Mouse (Mus musculus): Measurements from ENCODE around the gene Prss50. TPM values are rescaled to one million over a fixed set of nuclear protein-coding genes. Genes with fewer than 3 reads are reported as not detected.

Gene Prss50
- polyA plus RNA-seq, 2 experiments, result 7.9 to 14.9 TPM

DNA sequence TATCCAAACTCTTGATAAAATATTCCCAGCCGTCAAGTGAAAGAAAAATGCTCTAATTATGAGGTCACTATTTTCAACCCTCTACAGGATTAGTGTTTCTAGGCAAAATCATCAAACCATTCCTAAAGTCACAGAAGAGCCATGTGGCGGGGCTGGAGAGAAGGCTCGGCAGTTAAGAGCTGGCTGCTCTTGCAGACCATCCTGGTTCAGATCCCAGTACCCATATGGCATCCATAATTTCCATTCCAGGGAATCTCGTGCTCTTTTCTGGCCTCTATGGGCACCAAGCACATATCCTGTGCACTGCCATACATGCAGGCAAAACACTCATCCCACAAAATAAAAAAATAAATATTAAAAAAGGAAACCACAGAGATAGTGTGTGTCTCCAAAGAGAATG is 32.3 kb upstream of the Prss50 start:
- Histone ChIP-seq H3K36me3 (replicated peaks; ENCODE audit: control insufficient read depth, insufficient read depth, low read depth) (no peaks in the 10 kb centered on the region), H3K4me3 (ENCODE audit: insufficient read depth in 1 of 2, low read depth in 2 of 2, low read length in 2 of 2) (no peak overlapping the region), H3K27me3 (ENCODE audit: control insufficient read depth, insufficient read depth, low read length) (no peaks in the 10 kb centered on the region), H3K9me3 (ENCODE audit: control insufficient read depth, low read length) (no peaks in the 10 kb centered on the region), H3K4me2 (ENCODE audit: low read depth) (no peak overlapping the region), H3K4me1 (replicated peaks; ENCODE audit: control insufficient read depth in 2 of 2, insufficient read depth in 2 of 2, low read length in 1 of 2) (peaks cover 0 to 3% of the 10 kb centered on the region in 2 experiments; a peak in 1 of 4 replicates), H3K27ac (no peak overlapping the region), H3K9ac (replicated peaks) (no peak overlapping the region)
- DNase-seq (ENCODE audit: low read depth in 3 of 3, low spot score in 3 of 3) (no peak), ATAC-seq (ENCODE audit: insufficient read depth) (no peak)
- WGBS (ENCODE audit: insufficient replicate concordance), result 47% methylated on average over 4 of the region's 4 CpGs
- TF ChIP-seq EP300 (IDR thresholded peaks at IDR 0.05; ENCODE audit: low read depth), result no peak

DNA sequence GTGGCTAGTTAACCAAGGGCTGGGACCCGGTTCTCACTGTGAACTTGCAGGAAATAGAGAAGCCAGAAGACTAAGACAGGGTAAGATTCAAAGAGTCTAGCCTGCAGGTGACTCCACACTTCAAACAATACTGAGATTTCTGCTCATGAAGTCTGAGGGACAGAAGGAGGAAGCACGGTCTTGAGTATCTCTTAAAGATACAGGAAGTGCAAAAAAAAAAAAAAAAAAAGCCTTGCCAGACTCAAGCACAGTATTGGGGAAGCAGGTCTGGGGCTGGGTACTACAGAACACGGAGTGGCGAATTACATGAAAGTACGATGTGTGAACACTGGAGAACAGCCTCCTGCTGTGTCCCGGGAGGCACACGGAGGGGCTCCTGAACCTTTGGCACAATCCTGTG is 31.9 kb upstream of the Prss50 start:
- Histone ChIP-seq H3K9me3 (ENCODE audit: control insufficient read depth, low read length) (no peaks in the 10 kb centered on the region), H3K9ac (replicated peaks) (no peak overlapping the region), H3K4me3 (ENCODE audit: insufficient read depth in 1 of 2, low read depth in 2 of 2, low read length in 2 of 2) (no peak overlapping the region), H3K4me2 (ENCODE audit: low read depth) (no peak overlapping the region), H3K27me3 (ENCODE audit: control insufficient read depth, insufficient read depth, low read length) (no peaks in the 10 kb centered on the region), H3K36me3 (replicated peaks; ENCODE audit: control insufficient read depth, insufficient read depth, low read depth) (no peaks in the 10 kb centered on the region), H3K4me1 (replicated peaks; ENCODE audit: control insufficient read depth in 2 of 2, insufficient read depth in 2 of 2, low read length in 1 of 2) (peaks cover 0 to 3% of the 10 kb centered on the region in 2 experiments; a peak in 1 of 4 replicates), H3K27ac (no peak overlapping the region)
- TF ChIP-seq EP300 (IDR thresholded peaks at IDR 0.05; ENCODE audit: low read depth) (no peak), CTCF (IDR thresholded peaks at IDR 0.05; ENCODE audit: low read depth) (no peak)
- DNase-seq (ENCODE audit: low read depth in 3 of 3, low spot score in 3 of 3) (no peak), ATAC-seq (ENCODE audit: insufficient read depth) (no peak)
- 23% methylated on average over 7 of the region's 7 CpGs for WGBS (ENCODE audit: insufficient replicate concordance)

DNA sequence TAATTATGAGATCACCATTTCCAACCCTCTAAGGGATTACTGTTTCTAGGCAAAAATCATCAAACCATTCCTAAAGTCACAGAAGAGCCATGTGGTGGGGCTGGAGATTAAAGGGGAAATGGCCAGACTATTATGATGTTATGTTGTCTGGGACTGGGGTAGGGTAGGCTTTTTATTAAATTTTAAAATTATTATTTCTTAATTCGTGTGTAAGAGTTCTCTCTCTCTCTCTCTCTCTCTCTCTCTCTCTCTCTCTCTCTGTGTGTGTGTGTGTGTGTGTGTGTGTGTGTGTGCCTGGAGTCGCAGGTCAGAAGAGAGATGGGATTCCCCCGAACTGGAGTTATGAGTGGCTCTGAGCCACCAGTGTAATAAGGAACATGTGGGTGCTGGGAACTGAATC is 31.4 kb upstream of the Prss50 start, which contains the start of gene Prss43:
Gene Prss43, plus strand, starts transcription at position 301 of the 400 bp plus-strand sequence.
- H3K4me1 ChIP-seq (replicated peaks; ENCODE audit: control insufficient read depth in 2 of 2, insufficient read depth in 2 of 2, low read length in 1 of 2), result peaks cover 0 to 3% of the 10 kb centered on the region in 2 experiments; a peak in 1 of 4 replicates
- H3K36me3 ChIP-seq (replicated peaks; ENCODE audit: control insufficient read depth, insufficient read depth, low read depth), result no peaks in the 10 kb centered on the region
- H3K4me3 ChIP-seq (ENCODE audit: insufficient read depth in 1 of 2, low read depth in 2 of 2, low read length in 2 of 2), result no peak within 1 kb of the TSS
- H3K9me3 ChIP-seq (ENCODE audit: control insufficient read depth, low read length), result no peaks in the 10 kb centered on the region
- ATAC-seq (ENCODE audit: insufficient read depth) (no peak), DNase-seq (ENCODE audit: low read depth in 3 of 3, low spot score in 3 of 3) (no peak)
- H3K4me2 ChIP-seq (ENCODE audit: low read depth), result no peak within 1 kb of the TSS
- H3K27me3 ChIP-seq (ENCODE audit: control insufficient read depth, insufficient read depth, low read length), result no peaks in the 10 kb centered on the region
- no peak for TF ChIP-seq EP300 (IDR thresholded peaks at IDR 0.05; ENCODE audit: low read depth)
- H3K27ac ChIP-seq, result no peak within 1 kb of the TSS
- 49% methylated on average over 3 of the region's 3 CpGs for WGBS (ENCODE audit: insufficient replicate concordance)
- no peak within 1 kb of the TSS for H3K9ac ChIP-seq (replicated peaks)

DNA sequence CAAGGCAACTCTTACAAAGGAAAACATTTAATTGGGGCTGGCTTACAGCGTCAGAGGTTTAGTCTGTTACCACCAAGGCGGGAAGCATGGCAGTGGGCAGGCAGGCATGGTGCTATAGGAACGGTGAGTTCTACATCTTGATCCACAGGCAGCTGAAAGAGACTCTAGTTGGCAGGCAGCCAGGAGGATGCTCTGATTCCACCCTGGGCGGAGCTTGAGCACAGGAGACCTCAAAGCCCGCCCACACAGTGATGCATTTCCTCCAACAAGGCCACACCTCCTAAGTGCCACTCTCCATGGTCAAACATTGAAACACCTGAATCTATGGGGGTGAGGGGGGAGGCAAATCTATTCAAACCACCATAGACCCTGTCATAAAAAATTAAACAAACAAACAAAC is 24.7 kb upstream of the Prss50 start:
- Histone ChIP-seq H3K27ac (no peak overlapping the region), H3K4me2 (ENCODE audit: low read depth) (no peak overlapping the region), H3K4me1 (replicated peaks; ENCODE audit: control insufficient read depth in 2 of 2, insufficient read depth in 2 of 2, low read length in 1 of 2) (no peaks in the 10 kb centered on the region), H3K9ac (replicated peaks) (no peak overlapping the region), H3K36me3 (replicated peaks; ENCODE audit: control insufficient read depth, insufficient read depth, low read depth) (no peaks in the 10 kb centered on the region), H3K4me3 (ENCODE audit: insufficient read depth in 1 of 2, low read depth in 2 of 2, low read length in 2 of 2) (no peak overlapping the region), H3K27me3 (ENCODE audit: control insufficient read depth, insufficient read depth, low read length) (no peaks in the 10 kb centered on the region), H3K9me3 (ENCODE audit: control insufficient read depth, low read length) (no peaks in the 10 kb centered on the region)
- no peak for DNase-seq (ENCODE audit: low read depth in 3 of 3, low spot score in 3 of 3)
- 67% methylated on average over 5 of the region's 5 CpGs for WGBS (ENCODE audit: insufficient replicate concordance)
- TF ChIP-seq CTCF (IDR thresholded peaks at IDR 0.05; ENCODE audit: low read depth), result no peak
- no peak for TF ChIP-seq EP300 (IDR thresholded peaks at IDR 0.05; ENCODE audit: low read depth)
- no peak for ATAC-seq (ENCODE audit: insufficient read depth)

DNA sequence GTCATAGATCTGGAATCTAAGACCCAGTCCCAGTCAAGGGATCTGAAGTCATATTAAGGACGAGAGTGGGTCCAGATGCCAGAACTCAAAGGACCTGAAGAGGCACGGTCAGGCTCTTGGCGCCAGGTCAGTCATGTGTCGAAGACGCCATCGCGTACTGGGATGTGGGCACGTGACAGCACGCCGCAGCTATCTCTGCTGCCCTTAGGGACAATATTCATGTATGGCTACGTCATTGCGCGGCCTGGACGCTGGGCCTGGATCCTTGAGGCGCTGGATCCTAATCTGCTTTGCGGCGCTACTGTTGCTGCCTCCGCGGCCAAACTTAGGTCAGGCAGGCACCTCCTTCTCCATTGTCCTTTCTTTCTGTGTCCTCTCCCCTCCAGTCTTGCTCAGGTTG is 23.4 kb upstream of the Prss50 start, which contains the start of gene Prss45:
Gene Prss45, plus strand, starts transcription at position 178 of the 400 bp plus-strand sequence.
- H3K4me2 ChIP-seq (ENCODE audit: low read depth), result no peak within 1 kb of the TSS
- WGBS (ENCODE audit: insufficient replicate concordance), result 63% methylated on average over 19 of the region's 19 CpGs
- TF ChIP-seq EP300 (IDR thresholded peaks at IDR 0.05; ENCODE audit: low read depth) (no peak), CTCF (IDR thresholded peaks at IDR 0.05; ENCODE audit: low read depth) (no peak)
- no peaks in the 10 kb centered on the region for H3K27me3 ChIP-seq (ENCODE audit: control insufficient read depth, insufficient read depth, low read length)
- no peaks in the 10 kb centered on the region for H3K36me3 ChIP-seq (replicated peaks; ENCODE audit: control insufficient read depth, insufficient read depth, low read depth)
- no peak within 1 kb of the TSS for H3K9ac ChIP-seq (replicated peaks)
- DNase-seq (ENCODE audit: low read depth in 3 of 3, low spot score in 3 of 3) (no peak), ATAC-seq (ENCODE audit: insufficient read depth) (no peak)
- 0 out of 4 replicates have a peak, but pooled peaks cover 0 to 2% of the 10 kb centered on the region in 2 experiments for H3K4me1 ChIP-seq (replicated peaks; ENCODE audit: control insufficient read depth in 2 of 2, insufficient read depth in 2 of 2, low read length in 1 of 2)
- no peak within 1 kb of the TSS for H3K4me3 ChIP-seq (ENCODE audit: insufficient read depth in 1 of 2, low read depth in 2 of 2, low read length in 2 of 2)
- H3K9me3 ChIP-seq (ENCODE audit: control insufficient read depth, low read length), result no peaks in the 10 kb centered on the region
- H3K27ac ChIP-seq, result no peak within 1 kb of the TSS
